Mouse (Mus musculus) liver, embryonic 14.5 days (tissue): Measurements from ENCODE around the gene Gadl1.

Source experiments
- CTCF ChIP-seq: IDR thresholded peaks from 2 replicates; pipeline ENCODE4 v1.5.1; 2016; ENCODE audit warnings: antibody characterized with exemption, low read depth, control low read depth
- EP300 ChIP-seq: IDR thresholded peaks from 2 replicates; pipeline ENCODE4 v1.6.1; 2016; ENCODE audit warnings: antibody characterized with exemption, low read depth

- TF ChIP-seq EP300 (no peak), CTCF (no peak)
Measured at GRCm38 (mm10) chr9:115914006-115914405, 4.8 kb downstream of the Gadl1 start.
